Mouse (Mus musculus): Measurements from ENCODE around the gene Rnd1.

- TF ChIP-seq TAL1 (IDR thresholded peaks at IDR 0.05; ENCODE audit: low read length) (no peak), GATA1 (IDR thresholded peaks at IDR 0.05; ENCODE audit: low read length) (no peak)
Measured at GRCm38 (mm10) chr15:98632921-98633320, 44.3 kb downstream of the Rnd1 start.
